Mouse (Mus musculus): ENCODE results near the gene Wrap53. TPM values are rescaled to one million over a fixed set of nuclear protein-coding genes. Genes with fewer than 3 reads are reported as not detected.

Wrap53 gene
- polyA plus RNA-seq, 1 experiment from 2014 or later, result 26.9 TPM

GRCm38 (mm10) chr11:69560896-69561854, 18.9 kb downstream of the Wrap53 start:
- peak overlapping the region; percentile 85 for H3K27ac ChIP-seq
- no peaks in the 10 kb centered on the region for H3K27me3 ChIP-seq
- WGBS, result 11% methylated on average over 16 of the region's 16 CpGs
- peaks cover 54% of the 10 kb centered on the region for H3K4me1 ChIP-seq
- peaks cover 46% of the 10 kb centered on the region for H3K36me3 ChIP-seq
- H3K4me2 ChIP-seq, result peak overlapping the region; percentile 92
- peak overlapping the region; percentile 93 for H3K9ac ChIP-seq
- peak overlapping the region; percentile 72 for H3K4me3 ChIP-seq
- no peaks in the 10 kb centered on the region for H3K9me3 ChIP-seq
- ATAC-seq (ENCODE audit: insufficient number of reproducible peaks, insufficient read depth, low FRiP score, low TSS enrichment, low read depth), result 0 out of 2 replicates have a peak, but pooled peaks have one; percentile 12

DNA sequence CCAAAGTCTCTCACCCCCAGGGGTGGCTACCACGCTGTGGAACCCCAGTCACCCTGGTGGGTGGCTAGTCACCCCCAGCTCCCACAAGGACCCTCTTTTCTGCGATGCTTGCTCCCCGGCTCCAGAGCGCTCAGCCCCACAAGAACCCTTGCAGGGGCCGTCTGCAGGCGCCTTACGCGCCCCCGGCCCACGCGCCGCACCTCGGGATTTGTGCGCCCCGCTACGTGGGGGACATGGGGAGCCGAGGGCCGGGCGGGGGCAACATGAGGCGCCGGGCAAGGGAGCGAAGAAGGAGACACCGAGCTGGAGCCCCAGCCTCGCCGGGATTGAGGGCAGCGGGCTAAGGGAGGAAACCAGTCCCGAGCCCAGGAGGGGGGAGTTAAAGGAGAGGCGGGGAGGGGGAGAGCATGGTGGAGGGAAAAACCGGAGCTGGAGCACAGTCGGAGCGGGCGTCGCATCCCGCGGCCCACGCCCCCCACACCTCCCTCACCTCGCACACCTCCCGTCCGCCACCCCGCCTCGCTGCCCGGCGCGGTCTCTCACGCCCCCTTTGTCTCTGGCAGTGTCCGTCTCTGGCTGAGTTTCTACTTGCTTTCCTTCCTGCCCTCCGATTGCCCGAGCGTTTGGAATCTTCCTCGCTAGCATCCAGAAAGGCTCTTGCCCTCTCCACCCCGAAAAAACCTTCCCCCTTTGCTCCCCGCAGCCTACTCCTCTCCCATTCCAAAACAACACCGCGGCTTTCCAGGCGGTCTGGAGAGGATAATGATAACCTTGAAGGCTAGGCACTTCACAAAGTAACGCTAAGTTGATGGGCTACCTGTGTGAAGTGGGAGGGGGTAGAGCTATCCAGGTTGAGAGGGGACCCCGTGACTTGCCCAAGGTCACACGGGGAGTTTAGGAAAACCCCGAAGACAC, 19.9 kb downstream of the Wrap53 start, which contains the start of gene Efnb3:
TSS of gene Efnb3 (minus strand) at position 355 of the 915 bp plus-strand sequence.
- peak; percentile 67 for ATAC-seq (ENCODE audit: insufficient number of reproducible peaks, insufficient read depth, low FRiP score, low TSS enrichment, low read depth)
- H3K4me1 ChIP-seq, result peaks cover 54% of the 10 kb centered on the region
- under 1% methylated on average over 57 of the region's 59 CpGs for WGBS
- H3K9ac ChIP-seq, result peak within 1 kb of the TSS; percentile 93
- no peaks in the 10 kb centered on the region for H3K27me3 ChIP-seq
- H3K4me2 ChIP-seq, result peak within 1 kb of the TSS; percentile 92
- peak within 1 kb of the TSS; percentile 72 for H3K4me3 ChIP-seq
- no peaks in the 10 kb centered on the region for H3K9me3 ChIP-seq
- peaks cover 46% of the 10 kb centered on the region for H3K36me3 ChIP-seq
- peak within 1 kb of the TSS; percentile 85 for H3K27ac ChIP-seq

- Histone ChIP-seq H3K4me1 (peaks cover 54% of the 10 kb centered on the region), H3K9me3 (no peaks in the 10 kb centered on the region), H3K27me3 (no peaks in the 10 kb centered on the region), H3K36me3 (peaks cover 51% of the 10 kb centered on the region), H3K4me3 (peak overlapping the region; percentile 72), H3K27ac (peak overlapping the region; percentile 85; the same call in 1 of the 2 replicates), H3K9ac (peak overlapping the region; percentile 93), H3K4me2 (peak overlapping the region; percentile 92)
- 14% methylated on average over 5 of the region's 5 CpGs for WGBS
- no peak for ATAC-seq (ENCODE audit: insufficient number of reproducible peaks, insufficient read depth, low FRiP score, low TSS enrichment, low read depth)
Observed at GRCm38 (mm10) chr11:69559183-69559582, 20.9 kb downstream of the Wrap53 start.

- Histone ChIP-seq H3K4me2 (peak overlapping the region; percentile 92), H3K4me3 (peak overlapping the region; percentile 72), H3K9ac (peak overlapping the region; percentile 93), H3K36me3 (peaks cover 49% of the 10 kb centered on the region), H3K4me1 (peaks cover 54% of the 10 kb centered on the region), H3K27me3 (no peaks in the 10 kb centered on the region), H3K9me3 (no peaks in the 10 kb centered on the region), H3K27ac (no peak overlapping the region)
- no peak for ATAC-seq (ENCODE audit: insufficient number of reproducible peaks, insufficient read depth, low FRiP score, low TSS enrichment, low read depth)
- WGBS, result 59% methylated on average over 6 of the region's 6 CpGs
Observed at GRCm38 (mm10) chr11:69558756-69559155, 21.3 kb downstream of the Wrap53 start.

- H3K27ac ChIP-seq, result no peak overlapping the region
- 34% methylated on average over 14 of the region's 14 CpGs for WGBS
- H3K36me3 ChIP-seq, result peaks cover 38% of the 10 kb centered on the region
- H3K9me3 ChIP-seq, result no peaks in the 10 kb centered on the region
- H3K4me1 ChIP-seq, result peaks cover 65% of the 10 kb centered on the region
- peak overlapping the region; percentile 92 for H3K4me2 ChIP-seq
- no peaks in the 10 kb centered on the region for H3K27me3 ChIP-seq
- ATAC-seq (ENCODE audit: insufficient number of reproducible peaks, insufficient read depth, low FRiP score, low TSS enrichment, low read depth), result no peak
- peak overlapping the region; percentile 54; the same call in 1 of the 2 replicates for H3K9ac ChIP-seq
- H3K4me3 ChIP-seq, result no peak overlapping the region
Observed at GRCm38 (mm10) chr11:69557381-69557958, 22.6 kb downstream of the Wrap53 start.

DNA sequence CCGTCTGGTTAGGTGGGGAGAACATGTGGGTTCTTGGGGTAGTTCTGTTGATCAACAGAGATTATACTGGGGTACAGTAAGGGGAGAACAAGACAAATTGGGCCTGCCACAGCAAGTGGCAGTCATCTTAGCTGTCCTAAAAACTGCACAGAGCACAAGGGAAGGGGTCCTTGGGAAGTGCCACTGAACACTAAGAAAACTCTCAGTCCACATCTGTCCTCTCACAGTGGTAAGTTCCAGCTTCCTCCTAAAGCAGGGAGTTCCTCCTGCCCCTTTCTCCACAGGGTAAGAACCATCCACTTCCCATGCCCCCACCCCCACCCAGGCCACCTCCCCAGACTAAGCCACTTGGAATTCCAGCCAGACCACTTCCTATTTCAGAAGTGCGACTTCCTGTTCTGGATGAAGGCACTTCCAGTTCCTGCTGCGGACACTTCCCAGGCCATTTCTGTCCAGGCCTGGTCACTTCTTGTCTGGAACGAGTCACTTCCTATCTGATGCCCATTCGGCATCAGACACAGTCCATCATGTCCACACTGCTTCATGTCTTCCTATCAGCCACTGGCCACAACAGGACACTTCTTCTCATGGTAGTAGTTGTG, 25.4 kb downstream of the Wrap53 start:
- Histone ChIP-seq H3K4me3 (no peak overlapping the region), H3K4me2 (no peak overlapping the region), H3K9ac (no peak overlapping the region), H3K27me3 (no peaks in the 10 kb centered on the region), H3K9me3 (no peaks in the 10 kb centered on the region), H3K4me1 (peaks cover 44% of the 10 kb centered on the region), H3K27ac (no peak overlapping the region), H3K36me3 (peaks cover 27% of the 10 kb centered on the region)
- WGBS, result 82% methylated on average over 5 of the region's 5 CpGs
- ATAC-seq (ENCODE audit: insufficient number of reproducible peaks, insufficient read depth, low FRiP score, low TSS enrichment, low read depth), result no peak

- Histone ChIP-seq H3K4me2 (no peak overlapping the region), H3K4me1 (peaks cover 38% of the 10 kb centered on the region), H3K27me3 (no peaks in the 10 kb centered on the region), H3K9ac (peak overlapping the region; percentile 28; the same call in 1 of the 2 replicates), H3K36me3 (peaks cover 27% of the 10 kb centered on the region), H3K9me3 (no peaks in the 10 kb centered on the region), H3K27ac (no peak overlapping the region), H3K4me3 (no peak overlapping the region)
- 22% methylated on average over 2 of the region's 2 CpGs for WGBS
- no peak for ATAC-seq (ENCODE audit: insufficient number of reproducible peaks, insufficient read depth, low FRiP score, low TSS enrichment, low read depth)
Observed at GRCm38 (mm10) chr11:69553341-69553721, 26.7 kb downstream of the Wrap53 start.

DNA sequence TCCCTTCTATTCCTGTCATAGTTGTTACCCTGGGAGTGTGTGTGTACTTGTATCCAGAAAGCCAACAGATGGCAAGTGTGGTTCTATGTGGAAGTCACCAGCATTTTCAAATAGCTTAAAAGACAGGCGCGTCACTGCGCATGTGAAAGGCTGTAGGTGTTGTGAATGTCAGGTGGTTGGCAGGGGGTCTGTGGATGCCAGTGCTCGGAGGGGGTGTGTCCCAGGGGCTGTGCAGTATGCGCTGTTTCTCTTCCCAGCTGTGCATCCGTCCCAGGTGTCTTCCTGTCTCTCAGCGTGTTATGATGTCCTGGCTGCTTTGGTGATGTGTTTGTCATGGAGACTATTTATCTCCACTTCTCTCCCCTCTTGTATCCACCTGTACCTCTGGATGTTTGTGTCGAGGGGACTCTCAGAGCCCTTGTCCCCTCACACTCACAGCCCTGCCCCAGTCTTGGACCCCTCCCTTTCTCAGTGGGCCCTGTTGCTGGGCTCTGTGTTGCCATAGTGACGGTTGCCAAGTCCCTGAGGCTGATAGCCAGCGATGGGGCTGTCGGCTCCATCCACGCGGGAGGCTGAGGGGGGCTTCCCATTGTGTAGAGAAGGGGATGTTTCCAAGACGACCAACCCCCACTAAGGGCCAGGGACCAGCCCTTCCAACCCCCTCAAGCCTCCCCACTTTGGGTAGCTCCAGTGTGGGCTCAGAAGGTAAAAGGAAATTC, 27.3 kb downstream of the Wrap53 start:
- Histone ChIP-seq H3K4me2 (no peak overlapping the region), H3K27me3 (no peaks in the 10 kb centered on the region), H3K4me3 (no peak overlapping the region), H3K4me1 (peaks cover 36% of the 10 kb centered on the region), H3K36me3 (peaks cover 27% of the 10 kb centered on the region), H3K27ac (no peak overlapping the region), H3K9ac (peak overlapping the region; percentile 28; the same call in 1 of the 2 replicates), H3K9me3 (no peaks in the 10 kb centered on the region)
- 22% methylated on average over 14 of the region's 14 CpGs for WGBS
- no peak for ATAC-seq (ENCODE audit: insufficient number of reproducible peaks, insufficient read depth, low FRiP score, low TSS enrichment, low read depth)

DNA sequence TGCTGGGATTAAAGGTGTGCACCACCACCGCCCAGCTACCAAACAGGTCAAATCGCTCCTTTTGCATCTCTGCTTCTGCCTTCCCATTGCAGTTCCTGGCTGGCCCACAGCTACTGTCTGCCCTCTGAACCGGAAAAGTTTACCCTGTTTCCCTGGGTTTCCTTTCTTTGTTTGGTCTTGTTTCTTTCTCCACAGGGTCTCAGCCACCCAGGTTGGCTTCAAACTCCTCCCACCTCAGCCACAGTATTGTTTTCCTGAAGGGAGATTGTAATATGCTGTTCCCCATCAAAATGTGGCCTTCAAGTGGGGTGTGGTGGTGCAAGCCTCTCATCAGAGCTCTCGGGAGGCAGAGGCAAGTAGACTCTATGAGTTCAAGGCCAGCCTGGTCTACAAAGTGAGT, 28.7 kb downstream of the Wrap53 start:
- Histone ChIP-seq H3K4me2 (no peak overlapping the region), H3K4me3 (no peak overlapping the region), H3K9me3 (no peaks in the 10 kb centered on the region), H3K36me3 (peaks cover 21% of the 10 kb centered on the region), H3K9ac (no peak overlapping the region), H3K4me1 (peaks cover 31% of the 10 kb centered on the region), H3K27ac (no peak overlapping the region), H3K27me3 (no peaks in the 10 kb centered on the region)
- 65% methylated on average over 4 of the region's 4 CpGs for WGBS
- ATAC-seq (ENCODE audit: insufficient number of reproducible peaks, insufficient read depth, low FRiP score, low TSS enrichment, low read depth), result no peak

DNA sequence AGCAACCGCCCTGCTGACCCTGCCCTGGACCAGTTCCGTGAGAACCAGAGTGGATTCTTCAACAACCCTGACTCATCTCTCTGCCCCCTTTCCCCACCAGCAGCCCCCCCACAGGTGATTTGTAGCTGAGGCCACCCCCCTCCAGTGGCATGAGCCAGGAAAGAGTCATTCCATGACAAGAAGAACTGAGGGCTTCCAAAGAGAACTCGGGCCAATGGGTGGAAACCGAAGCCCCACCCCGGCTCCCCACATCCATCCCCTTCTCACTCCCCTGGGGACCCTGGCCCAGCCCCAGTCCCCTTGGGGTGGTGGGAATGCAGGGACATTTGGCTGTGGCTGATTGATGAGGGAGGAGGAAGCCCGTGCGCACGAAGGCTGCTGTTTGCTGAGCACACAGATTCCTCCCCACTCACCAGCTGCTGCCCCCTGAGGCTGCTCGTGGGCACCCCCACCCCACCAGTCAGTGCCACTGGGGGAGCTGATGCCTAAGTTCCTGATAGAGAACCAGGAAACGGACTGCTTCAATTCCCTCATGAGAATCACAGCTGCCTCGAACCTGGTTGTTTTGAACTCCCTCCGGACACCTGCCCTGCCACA, 30.9 kb downstream of the Wrap53 start, which contains the start of gene Dnah2:
TSS of gene Dnah2 (minus strand) at position 51 of the 597 bp plus-strand sequence.
- WGBS, result 43% methylated on average over 12 of the region's 12 CpGs
- Histone ChIP-seq H3K4me3 (no peak within 1 kb of the TSS), H3K27me3 (no peaks in the 10 kb centered on the region), H3K4me2 (peak within 1 kb of the TSS; percentile 68; the same call in 1 of the 2 replicates), H3K4me1 (peaks cover 42% of the 10 kb centered on the region), H3K27ac (no peak within 1 kb of the TSS), H3K9me3 (no peaks in the 10 kb centered on the region), H3K36me3 (peaks cover under 1% of the 10 kb centered on the region; the same call in 1 of the 2 replicates), H3K9ac (no peak within 1 kb of the TSS; the same call in 1 of the 2 replicates)
- no peak for ATAC-seq (ENCODE audit: insufficient number of reproducible peaks, insufficient read depth, low FRiP score, low TSS enrichment, low read depth)
